Mouse (Mus musculus) limb, embryonic 15.5 days (tissue): ENCODE measurements around the gene AI661453. TPM values are rescaled to one million over a fixed set of nuclear protein-coding genes. Genes with fewer than 3 reads are reported as not detected.
A peak's percentile ranks its signal among the peaks of the same experiment; 100 is the strongest.
"Not testable (repeated sequence)": the region's sequence is repeated elsewhere in the genome, so short reads cannot be mapped to it uniquely, and the experiment has no call there.

Source experiments
- ATAC-seq: fragments of 200-750 bp; cut with Nextera tagmentation; 2 replicates; pipeline ENCODE4 v1.8.0; 2017; ENCODE audit warnings: low read depth, moderate TSS enrichment; ENCODE audit not compliant: insufficient number of reproducible peaks, low FRiP score, low TSS enrichment
- H3K27ac ChIP-seq: fragments of 300-500 bp; sonication (generic); 2 replicates; pipeline ENCODE4 v1.5.1; 2015; ENCODE audit warnings: moderate library complexity, mild to moderate bottlenecking, inconsistent platforms
- H3K27me3 ChIP-seq: fragments of 300-500 bp; sonication (generic); 2 replicates; pipeline ENCODE4 v1.6.1; 2015; ENCODE audit warnings: inconsistent platforms
- H3K36me3 ChIP-seq: fragments of 300-500 bp; sonication (generic); 2 replicates; pipeline ENCODE4 v1.6.1; 2015; ENCODE audit warnings: inconsistent platforms
- H3K4me1 ChIP-seq: fragments of 300-500 bp; sonication (generic); 2 replicates; pipeline ENCODE4 v1.6.1; 2015; ENCODE audit warnings: inconsistent platforms
- H3K4me2 ChIP-seq: fragments of 300-500 bp; sonication (generic); 2 replicates; pipeline ENCODE4 v1.6.1; 2015; ENCODE audit warnings: mild to moderate bottlenecking, inconsistent platforms
- H3K4me3 ChIP-seq: fragments of 300-500 bp; sonication (generic); 2 replicates; pipeline ENCODE4 v1.5.1; 2015; ENCODE audit warnings: mild to moderate bottlenecking, inconsistent platforms
- H3K9ac ChIP-seq: fragments of 300-500 bp; sonication (generic); 2 replicates; pipeline ENCODE4 v1.6.1; 2015; ENCODE audit warnings: inconsistent platforms
- H3K9me3 ChIP-seq: fragments of 300-500 bp; sonication (generic); 2 replicates; pipeline ENCODE4 v1.6.1; 2016; ENCODE audit warnings: inconsistent platforms
- WGBS: fragments of 180-500 bp; shearing (Covaris S2); methylation state at CpG from one replicate; pipeline ENCODE4 v1.1.7; 2015; 5-methylcytosine and 5-hydroxymethylcytosine counted together
- polyA plus RNA-seq: library from polyadenylated mRNA; unstranded; fragments of >200 nt; fragmentation: Nextera tagmentation; extraction: Ambion mirVana; gene quantifications from 2 replicates; pipeline ENCODE4 v1.2.1, GENCODE M21; 2015

Gene AI661453
- polyA plus RNA-seq, 1 experiment from 2014 or later = 5.1 TPM

DNA sequence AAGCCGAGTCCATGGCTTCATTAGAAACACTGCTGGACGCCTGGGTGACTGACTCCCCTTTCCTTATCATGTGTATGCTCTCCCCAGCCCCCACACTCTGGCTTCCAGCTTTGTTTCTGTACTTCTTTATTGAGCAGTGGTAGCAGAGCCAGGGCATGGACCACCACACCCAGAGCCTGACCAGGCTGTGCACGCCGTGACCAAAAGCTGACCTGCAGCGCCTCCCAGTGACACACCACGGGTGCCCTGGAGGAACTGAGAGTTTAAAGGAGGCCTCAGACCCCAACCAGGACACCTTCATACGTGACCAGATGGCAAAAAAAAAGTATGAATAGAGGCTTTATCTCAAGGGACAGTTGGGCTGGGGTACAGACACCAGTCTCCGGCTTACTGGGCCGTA, 54.4 kb downstream of the AI661453 start:
- Histone ChIP-seq H3K9ac (no peak overlapping the region), H3K36me3 (peaks cover 77% of the 10 kb centered on the region), H3K27ac (no peak overlapping the region), H3K27me3 (no peaks in the 10 kb centered on the region), H3K4me2 (no peak overlapping the region), H3K4me1 (peaks cover 10% of the 10 kb centered on the region; the same call in 1 of the 2 replicates), H3K4me3 (no peak overlapping the region), H3K9me3 (no peaks in the 10 kb centered on the region)
- WGBS = 90% methylated on average over 9 of the region's 9 CpGs
- ATAC-seq = no peak

DNA sequence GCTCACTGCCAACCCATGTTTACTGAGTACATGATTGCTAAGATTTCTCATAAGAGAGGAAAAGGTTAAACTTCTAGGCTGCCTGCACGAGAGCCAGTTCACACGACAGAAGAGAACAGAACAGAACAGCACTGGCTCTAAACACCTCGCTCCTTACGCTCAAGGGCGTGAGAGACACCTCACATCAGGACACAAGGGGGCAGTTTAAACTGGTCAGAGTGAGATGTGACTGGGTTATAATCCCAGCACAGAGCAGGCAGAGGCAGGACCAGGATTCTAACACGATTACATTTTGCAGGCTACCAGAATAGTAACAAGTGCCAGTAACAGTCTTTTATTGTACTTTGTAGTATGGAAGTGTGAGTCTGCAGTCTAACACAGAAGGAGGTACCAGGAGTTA, 56.3 kb downstream of the AI661453 start:
- H3K27me3 ChIP-seq = no peaks in the 10 kb centered on the region
- ATAC-seq = no peak
- WGBS = 74% methylated on average over 6 of the region's 6 CpGs
- no peak overlapping the region for H3K9ac ChIP-seq
- H3K27ac ChIP-seq = no peak overlapping the region
- no peaks in the 10 kb centered on the region for H3K9me3 ChIP-seq
- no peak overlapping the region for H3K4me2 ChIP-seq
- H3K4me3 ChIP-seq = no peak overlapping the region
- peaks cover 89% of the 10 kb centered on the region for H3K36me3 ChIP-seq
- no peaks in the 10 kb centered on the region for H3K4me1 ChIP-seq

DNA sequence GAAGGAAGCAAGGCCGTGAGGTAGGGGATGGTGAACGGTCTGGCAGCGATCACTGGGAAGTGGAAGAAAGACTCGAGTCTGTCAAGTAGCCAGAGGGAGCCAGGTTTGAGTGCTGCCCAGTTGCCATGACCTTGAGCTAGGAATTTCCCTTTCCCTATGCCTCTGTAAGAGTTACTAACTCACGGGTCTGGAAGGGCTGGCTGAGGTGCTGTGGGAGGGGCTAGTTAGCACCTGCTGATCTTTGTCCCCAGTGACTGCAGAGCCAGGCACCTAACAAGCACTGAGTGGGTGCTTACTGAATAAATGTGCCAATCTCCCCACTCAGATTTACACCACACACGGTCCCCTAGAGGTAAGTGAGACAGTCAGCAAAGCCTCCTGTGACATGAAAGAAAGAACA, 57.2 kb downstream of the AI661453 start:
- Histone ChIP-seq H3K27me3 (no peaks in the 10 kb centered on the region), H3K4me2 (no peak overlapping the region), H3K4me3 (no peak overlapping the region), H3K9me3 (no peaks in the 10 kb centered on the region), H3K27ac (no peak overlapping the region), H3K36me3 (peaks cover 92% of the 10 kb centered on the region), H3K4me1 (no peaks in the 10 kb centered on the region), H3K9ac (no peak overlapping the region)
- 86% methylated on average over 6 of the region's 6 CpGs for WGBS
- no peak for ATAC-seq

DNA sequence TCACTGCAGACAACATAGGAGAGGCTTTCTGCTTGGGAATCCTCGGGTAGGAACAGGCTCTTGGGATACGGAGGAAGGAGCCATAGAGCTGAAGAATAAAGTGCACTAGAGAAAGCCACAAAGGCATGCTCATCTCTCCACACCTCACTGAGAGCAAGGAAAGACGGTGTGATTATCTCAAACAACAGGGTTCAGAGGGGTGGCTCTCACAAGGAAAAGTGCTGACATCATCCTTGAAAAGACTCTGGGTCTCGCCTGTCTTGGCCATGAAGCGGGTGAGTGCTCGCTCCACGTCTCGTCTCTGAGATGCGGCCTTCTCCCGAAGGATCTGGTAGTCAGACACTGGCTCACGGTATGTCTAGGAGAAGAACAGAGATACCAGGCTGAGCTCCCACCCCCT, 57.7 kb downstream of the AI661453 start:
- H3K36me3 ChIP-seq = peaks cover 91% of the 10 kb centered on the region
- whole genome bisulfite sequencing = 89% methylated on average over 11 of the region's 11 CpGs

DNA sequence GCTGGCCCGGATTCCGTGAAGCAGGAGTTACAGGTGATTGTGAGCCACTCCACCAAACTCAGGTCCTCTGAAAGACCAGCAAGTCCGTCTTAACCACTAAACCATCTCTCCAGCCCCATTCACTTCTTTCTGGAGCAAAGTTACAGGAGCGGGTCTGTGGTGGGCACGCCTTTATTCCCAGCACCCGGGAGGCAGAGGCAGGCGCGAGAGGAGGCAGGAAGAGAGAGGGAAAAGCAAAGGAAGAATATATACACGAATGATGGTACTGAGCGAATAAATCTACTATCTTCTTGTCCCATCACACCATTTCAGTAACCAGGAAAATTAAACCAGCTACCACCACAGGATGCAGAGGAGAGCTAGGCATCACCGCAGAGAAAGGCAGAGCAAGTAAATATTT, 65.1 kb downstream of the AI661453 start:
- ATAC-seq = no peak
- Histone ChIP-seq H3K4me3 (peak overlapping the region; percentile 71), H3K9me3 (no peaks in the 10 kb centered on the region), H3K4me2 (peak overlapping the region; percentile 88), H3K27ac (peak overlapping the region; percentile 51), H3K4me1 (peaks cover 29% of the 10 kb centered on the region), H3K9ac (peak overlapping the region; percentile 49), H3K36me3 (peaks cover 35% of the 10 kb centered on the region), H3K27me3 (no peaks in the 10 kb centered on the region)
- WGBS = 6% methylated on average over 11 of the region's 11 CpGs

More for the DNA sequence above, 57.7 kb downstream of the AI661453 start:
- no peaks in the 10 kb centered on the region for H3K27me3 ChIP-seq
- H3K4me3 ChIP-seq = no peak overlapping the region
- no peak overlapping the region for H3K4me2 ChIP-seq
- H3K27ac ChIP-seq = no peak overlapping the region
- no peaks in the 10 kb centered on the region for H3K9me3 ChIP-seq
- H3K9ac ChIP-seq = no peak overlapping the region
- H3K4me1 ChIP-seq = no peaks in the 10 kb centered on the region
- no peak for ATAC-seq

DNA sequence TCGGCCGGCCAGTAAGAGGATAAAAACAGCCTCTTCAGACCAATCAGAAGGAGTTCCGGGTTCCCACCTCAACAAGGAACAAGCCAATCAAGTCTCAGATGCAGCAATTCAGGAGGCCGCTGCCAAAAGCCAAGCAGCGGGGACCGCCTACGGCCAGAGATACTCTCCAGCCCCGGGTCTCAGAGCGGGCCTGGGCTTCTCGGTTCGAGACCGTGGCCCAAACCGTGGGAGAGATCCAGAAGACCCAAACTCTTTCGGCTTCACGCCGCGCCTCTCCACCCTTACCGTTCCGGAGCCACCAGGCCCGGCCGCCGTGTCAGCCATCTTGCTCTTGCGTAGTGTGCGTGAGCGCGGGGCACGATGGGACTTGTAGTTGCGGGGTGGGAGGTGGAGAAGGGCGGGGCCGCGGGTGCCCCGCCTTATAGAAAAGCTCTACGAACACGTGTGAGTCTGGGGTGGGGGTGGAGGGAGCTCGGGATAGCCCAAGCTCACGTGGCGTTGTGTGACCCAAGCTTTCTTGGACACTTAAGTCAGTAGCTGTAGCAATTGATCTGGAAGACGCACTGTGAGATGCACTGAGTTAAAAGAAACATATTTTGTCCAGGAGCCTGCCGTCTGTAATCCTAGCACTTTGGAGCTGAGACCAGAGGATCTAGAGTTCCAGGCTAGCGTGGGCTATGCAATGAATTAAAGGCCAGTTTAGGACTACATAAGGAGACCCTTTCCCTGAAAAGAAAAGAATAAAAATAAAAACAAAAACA, 65.7 kb downstream of the AI661453 start, which contains the start of gene Taf8:
Taf8 (minus strand) TSS at position 347 of the 761 bp plus-strand sequence.
- Histone ChIP-seq H3K4me1 (peaks cover 29% of the 10 kb centered on the region), H3K4me2 (peak within 1 kb of the TSS; percentile 88), H3K9ac (peak within 1 kb of the TSS; percentile 74), H3K9me3 (no peaks in the 10 kb centered on the region), H3K27ac (peak within 1 kb of the TSS; percentile 88), H3K27me3 (no peaks in the 10 kb centered on the region), H3K36me3 (peaks cover 31% of the 10 kb centered on the region), H3K4me3 (peak within 1 kb of the TSS; percentile 71)
- peak; percentile 92 for ATAC-seq
- 1% methylated on average over 40 of the region's 40 CpGs for WGBS

DNA sequence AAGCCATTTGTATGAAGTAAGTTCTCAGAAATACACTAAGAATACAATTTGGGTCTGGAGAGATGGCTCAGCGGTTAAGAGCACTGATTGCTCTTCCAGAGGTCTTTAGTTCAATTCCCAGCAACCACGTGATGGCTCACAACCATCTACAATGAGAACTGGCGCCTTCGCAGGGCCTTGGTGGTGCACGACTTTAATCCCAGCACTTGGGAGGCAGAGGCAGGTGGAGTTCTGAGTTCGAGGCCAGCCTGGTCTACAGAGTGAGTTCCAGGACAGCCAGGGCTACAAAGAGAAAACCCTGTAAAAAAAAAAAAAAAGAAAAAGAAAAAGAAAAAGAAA, 66.3 kb downstream of the AI661453 start:
- H3K9me3 ChIP-seq, H3K4me3 ChIP-seq, ATAC-seq, H3K27me3 ChIP-seq, H3K9ac ChIP-seq: not testable (repeated sequence)
- Histone ChIP-seq H3K4me2 (peak overlapping the region; percentile 49), H3K27ac (peak overlapping the region; percentile 88; the same call in 1 of the 2 replicates), H3K4me1 (peaks cover 34% of the 10 kb centered on the region), H3K36me3 (peaks cover 27% of the 10 kb centered on the region)
- 73% methylated on average over 6 of the region's 6 CpGs for WGBS

DNA sequence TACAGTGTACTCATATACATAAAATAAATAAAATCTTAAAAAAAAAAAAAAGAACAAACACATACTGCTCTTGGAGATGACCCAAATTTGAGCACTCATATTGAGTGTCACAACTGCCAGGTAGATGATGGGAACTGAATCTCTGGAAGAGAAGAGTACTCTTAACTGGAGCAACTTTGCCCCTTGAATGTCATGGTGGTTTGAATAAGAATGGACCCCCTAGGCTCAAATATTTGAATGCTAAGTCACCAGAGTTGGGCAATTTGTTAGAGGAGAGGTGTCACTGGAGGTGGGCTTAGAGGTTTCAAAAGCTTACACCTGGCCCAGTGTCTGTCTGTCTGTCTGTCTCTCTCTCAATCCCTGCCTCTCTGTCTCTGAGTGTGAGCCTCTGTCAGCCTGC, 67.3 kb downstream of the AI661453 start:
- H3K27me3 ChIP-seq = no peaks in the 10 kb centered on the region
- ATAC-seq = no peak
- no peak overlapping the region for H3K4me2 ChIP-seq
- H3K27ac ChIP-seq = no peak overlapping the region
- no peak overlapping the region for H3K4me3 ChIP-seq
- H3K9ac ChIP-seq = no peak overlapping the region
- H3K9me3 ChIP-seq = no peaks in the 10 kb centered on the region
- peaks cover 19% of the 10 kb centered on the region for H3K36me3 ChIP-seq
- peaks cover 44% of the 10 kb centered on the region for H3K4me1 ChIP-seq

DNA sequence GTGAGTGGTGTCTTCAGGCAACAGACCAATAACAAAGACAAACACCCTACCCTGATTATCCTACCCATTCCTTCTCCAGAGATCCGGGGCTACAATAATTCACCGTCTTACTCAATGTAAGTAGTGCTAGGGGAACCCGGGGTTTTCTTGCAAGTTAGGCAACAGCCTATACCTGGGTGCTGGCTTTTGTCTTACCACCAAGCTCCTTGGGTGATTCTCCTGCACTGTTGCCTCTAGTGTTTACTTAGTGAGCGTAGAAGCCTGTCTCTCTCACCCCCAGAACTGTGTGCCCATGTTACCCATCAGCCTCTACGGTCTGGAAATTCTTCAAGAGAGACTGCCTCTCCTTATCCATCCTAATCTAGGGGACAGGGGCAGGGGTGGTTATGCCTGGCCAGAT, 67.8 kb downstream of the AI661453 start:
- Histone ChIP-seq H3K9ac (no peak overlapping the region), H3K4me3 (peak overlapping the region; percentile 34; the same call in 1 of the 2 replicates), H3K27ac (no peak overlapping the region), H3K9me3 (no peaks in the 10 kb centered on the region), H3K27me3 (no peaks in the 10 kb centered on the region), H3K36me3 (peaks cover 14% of the 10 kb centered on the region), H3K4me1 (peaks cover 44% of the 10 kb centered on the region), H3K4me2 (peak overlapping the region; percentile 54)
- no peak for ATAC-seq
- WGBS = 67% methylated on average over 5 of the region's 5 CpGs

DNA sequence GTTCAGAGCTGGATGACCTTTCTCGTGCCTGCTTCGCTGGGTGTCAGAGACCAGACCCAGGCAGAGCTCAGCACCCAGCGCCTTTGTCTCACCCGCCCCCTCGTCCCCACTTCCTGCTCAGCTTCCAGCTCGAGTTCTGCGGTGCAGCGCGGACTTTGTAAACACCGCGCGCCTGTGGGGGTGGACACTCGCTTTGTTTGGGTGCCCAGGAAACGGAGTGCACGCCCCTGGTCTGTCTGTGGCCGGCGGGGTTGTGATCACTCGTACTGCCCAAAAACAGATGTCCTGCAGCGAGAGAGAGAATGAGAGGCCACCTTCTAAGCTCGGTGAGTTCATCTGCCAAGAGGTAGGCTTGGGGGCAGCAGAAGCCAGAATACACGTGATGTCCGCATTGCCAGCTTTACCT, 68.5 kb downstream of the AI661453 start, which contains the start of gene Ccnd3:
Ccnd3 (plus strand) TSS at position 111 of the 406 bp plus-strand sequence.
- Histone ChIP-seq H3K9me3 (no peaks in the 10 kb centered on the region), H3K36me3 (peaks cover 9% of the 10 kb centered on the region), H3K27ac (peak within 1 kb of the TSS; percentile 43; the same call in 1 of the 2 replicates), H3K4me2 (peak within 1 kb of the TSS; percentile 54), H3K4me1 (peaks cover 44% of the 10 kb centered on the region), H3K27me3 (no peaks in the 10 kb centered on the region), H3K9ac (peak within 1 kb of the TSS; percentile 26; the same call in 1 of the 2 replicates), H3K4me3 (peak within 1 kb of the TSS; percentile 34)
- no peak for ATAC-seq
- WGBS = 1% methylated on average over 22 of the region's 22 CpGs

DNA sequence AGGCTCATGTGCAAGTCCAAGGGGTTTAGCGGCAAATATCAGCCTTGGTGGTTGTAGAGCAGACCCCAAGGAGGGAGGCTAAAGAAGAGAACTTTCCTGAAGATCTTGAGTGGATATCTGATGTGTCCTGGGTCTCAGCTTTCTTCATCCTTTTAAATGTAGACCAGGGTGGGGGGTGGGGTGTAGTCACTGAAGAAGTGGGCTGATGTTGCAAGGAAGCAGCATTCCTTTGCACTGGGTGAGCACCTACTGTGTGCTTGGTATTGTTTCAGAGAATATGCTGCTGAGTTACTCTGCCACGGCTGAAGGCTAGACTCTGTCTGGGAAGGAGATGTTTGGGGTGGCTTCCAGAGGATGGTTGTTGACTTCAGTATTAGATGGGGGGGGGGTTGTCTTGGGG, 69.2 kb downstream of the AI661453 start:
- Histone ChIP-seq H3K27me3 (no peaks in the 10 kb centered on the region), H3K4me2 (peak overlapping the region; percentile 54), H3K9ac (no peak overlapping the region), H3K36me3 (peaks cover 3% of the 10 kb centered on the region), H3K4me1 (peaks cover 44% of the 10 kb centered on the region), H3K27ac (peak overlapping the region; percentile 43; the same call in 1 of the 2 replicates), H3K9me3 (no peaks in the 10 kb centered on the region), H3K4me3 (peak overlapping the region; percentile 34)
- 68% methylated on average over 2 of the region's 2 CpGs for WGBS
- ATAC-seq = no peak

DNA sequence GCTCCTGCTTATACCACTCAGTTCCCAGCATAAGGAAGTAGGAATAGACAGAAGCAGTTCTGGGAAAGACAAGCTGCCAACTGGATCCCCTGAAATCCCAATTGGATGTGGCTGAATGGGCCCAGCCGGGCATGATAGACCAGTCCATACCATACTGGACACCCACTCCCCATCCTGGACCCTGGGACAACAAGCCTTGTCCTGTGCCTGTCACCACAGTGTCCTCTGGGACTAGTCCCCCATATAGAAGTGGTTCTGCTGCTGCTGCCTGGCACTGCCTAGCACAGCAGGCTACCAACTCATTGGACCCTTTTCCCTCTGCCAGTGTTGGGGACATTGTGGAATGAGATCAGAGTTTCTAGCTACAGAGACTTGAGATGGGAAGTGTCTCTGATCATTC, 69.6 kb downstream of the AI661453 start:
- Histone ChIP-seq H3K27ac (no peak overlapping the region), H3K9me3 (no peaks in the 10 kb centered on the region), H3K9ac (no peak overlapping the region), H3K27me3 (no peaks in the 10 kb centered on the region), H3K4me1 (peaks cover 46% of the 10 kb centered on the region), H3K4me3 (no peak overlapping the region), H3K4me2 (no peak overlapping the region), H3K36me3 (no peaks in the 10 kb centered on the region)
- no peak for ATAC-seq
- WGBS = 88% methylated on average over 1 of the region's 1 CpGs
